Mouse (Mus musculus) midbrain, embryonic 14.5 days (tissue): ENCODE measurements at regions not wholly inside any gene's neighbourhood (a gene's known extent, or its start where the extent isn't known, plus 50 kb on each side); places are given as distances from the start of the nearest gene placed in this dataset.

ENCODE experiments used
- ATAC-seq: fragments of 200-750 bp; cut with Nextera tagmentation; 2 replicates; pipeline ENCODE4 v1.8.0; 2017; ENCODE audit warnings: moderate number of reproducible peaks, moderate library complexity; ENCODE audit not compliant: low FRiP score, low TSS enrichment
- DNase-seq: peaks from one replicate; pipeline ENCODE4 v3.0.0-alpha.2; 2015
- H3K27ac ChIP-seq: fragments of 300-500 bp; sonication (generic); replicated peaks from 2 replicates; pipeline ENCODE4 v1.5.1; 2014; ENCODE audit warnings: mild to moderate bottlenecking, low read depth, low read length, moderate library complexity
- H3K27me3 ChIP-seq: fragments of 300-500 bp; sonication (generic); 2 replicates; pipeline ENCODE4 v1.6.1; 2014; ENCODE audit warnings: low read length, control low read depth, mixed read lengths; ENCODE audit not compliant: control insufficient read depth, insufficient read depth
- H3K36me3 ChIP-seq: fragments of 300-500 bp; sonication (generic); 2 replicates; pipeline ENCODE4 v1.6.1; 2014; ENCODE audit warnings: low read length, control low read depth; ENCODE audit not compliant: control insufficient read depth, insufficient read depth
- H3K4me1 ChIP-seq: fragments of 300-500 bp; sonication (generic); 2 replicates; pipeline ENCODE4 v1.6.1; 2014; ENCODE audit warnings: mild to moderate bottlenecking, antibody characterized with exemption, low read length, control low read depth; ENCODE audit not compliant: control insufficient read depth, insufficient read depth
- H3K4me2 ChIP-seq: fragments of 300-500 bp; sonication (generic); 2 replicates; pipeline ENCODE4 v1.6.1; 2014; ENCODE audit warnings: mild to moderate bottlenecking, low read length, moderate library complexity
- H3K4me3 ChIP-seq: fragments of 300-500 bp; sonication (generic); replicated peaks from 2 replicates; pipeline ENCODE4 v1.5.1; 2014; ENCODE audit warnings: low read depth, low read length
- H3K9ac ChIP-seq: fragments of 300-500 bp; sonication (generic); replicated peaks from 2 replicates; pipeline ENCODE4 v1.6.1; 2014; ENCODE audit warnings: mild to moderate bottlenecking, low read length, moderate library complexity
- H3K9me3 ChIP-seq: fragments of 300-500 bp; sonication (generic); 2 replicates; pipeline ENCODE4 v1.6.1; 2016; ENCODE audit warnings: low read length, control low read depth, mixed read lengths; ENCODE audit not compliant: control insufficient read depth
- WGBS: fragments of 180-500 bp; shearing (Covaris S2); extraction: QIAGEN DNeasy Blood & Tissue Kit; methylation state at CpG from one replicate; pipeline ENCODE4 v1.1.7; 2014; 5-methylcytosine and 5-hydroxymethylcytosine counted together

- Histone ChIP-seq H3K27me3 (no peaks in the 10 kb centered on the region), H3K4me3 (no peak overlapping the region), H3K4me1 (no peaks in the 10 kb centered on the region), H3K27ac (no peak overlapping the region), H3K4me2 (no peak overlapping the region), H3K36me3 (no peaks in the 10 kb centered on the region), H3K9me3 (no peaks in the 10 kb centered on the region), H3K9ac (no peak overlapping the region)
- no peak for DNase-seq
- WGBS: 84% methylated on average over 4 of the region's 4 CpGs
- ATAC-seq: no peak
Measured at GRCm38 (mm10) chr4:48913301-48913700, 145.8 kb upstream of the Plppr1 start.

DNA sequence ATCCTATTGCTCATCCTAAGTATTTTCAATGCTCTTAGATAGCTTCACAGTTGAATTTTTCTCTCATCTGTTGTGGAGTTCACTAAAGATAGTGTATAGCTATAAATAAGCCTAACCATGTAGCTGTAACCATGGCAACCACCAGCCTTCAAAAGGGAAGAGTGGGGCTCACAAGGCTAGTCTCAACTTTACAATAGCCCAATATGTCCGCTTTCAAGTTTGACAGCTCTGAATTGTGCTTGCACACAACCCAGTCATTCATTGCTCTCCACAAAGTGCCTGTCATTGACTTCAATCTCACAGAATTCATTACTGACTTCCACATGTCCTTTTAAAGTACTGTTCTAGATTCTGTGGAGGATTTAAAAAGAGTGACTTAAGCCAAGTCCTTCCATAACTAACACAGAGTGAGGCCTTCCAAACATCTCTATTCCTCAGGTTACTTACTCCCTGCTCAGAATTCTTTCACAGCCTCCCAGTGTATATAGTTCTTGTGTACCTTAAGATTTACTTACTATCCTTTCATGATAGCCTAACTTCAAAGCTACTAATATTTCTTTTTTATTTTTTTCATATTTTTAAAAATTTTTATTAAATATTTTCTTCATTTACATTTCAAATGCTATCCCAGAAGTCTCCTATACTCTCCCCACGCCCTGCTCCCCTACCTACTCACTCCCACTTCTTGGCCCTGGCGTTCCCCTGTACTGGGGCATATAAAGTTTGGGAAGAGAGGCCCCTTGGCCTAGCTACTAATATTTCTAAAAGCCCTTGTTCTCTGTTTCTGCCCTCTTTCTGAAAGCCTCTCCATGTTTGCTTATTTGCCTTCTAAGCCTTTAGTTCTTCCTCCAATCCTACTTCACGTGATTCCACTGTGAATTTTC lies 134.3 kb upstream of the Plppr1 start:
- no peak overlapping the region for H3K4me2 ChIP-seq
- H3K36me3 ChIP-seq: no peaks in the 10 kb centered on the region
- no peak overlapping the region for H3K9ac ChIP-seq
- H3K4me3 ChIP-seq: no peak overlapping the region
- 42% methylated on average over 4 of the region's 4 CpGs for WGBS
- peaks cover 9% of the 10 kb centered on the region for H3K4me1 ChIP-seq
- peaks cover 13% of the 10 kb centered on the region; the same call in 1 of the 2 replicates for H3K27me3 ChIP-seq
- DNase-seq (peak; percentile 84), ATAC-seq (peak; percentile 86)
- H3K27ac ChIP-seq: no peak overlapping the region
- no peaks in the 10 kb centered on the region for H3K9me3 ChIP-seq

DNA sequence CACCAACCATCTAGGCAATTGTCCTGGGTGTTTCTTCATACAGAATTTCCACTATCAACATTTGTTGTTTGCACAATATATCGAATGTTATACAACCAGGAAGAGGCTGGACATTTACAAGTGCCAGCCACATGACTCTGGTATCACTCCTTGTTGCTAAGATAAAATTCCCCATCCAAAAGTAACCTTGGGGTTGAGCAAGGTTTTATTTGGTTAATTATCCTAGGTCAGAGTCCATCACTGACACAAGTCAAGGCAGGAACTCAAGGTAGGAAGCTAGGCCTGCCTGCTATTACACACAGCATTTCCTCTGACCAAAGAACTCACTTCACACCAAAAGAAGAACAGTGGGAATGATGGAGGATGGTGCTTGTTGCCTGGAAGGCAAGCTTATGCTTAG lies 120.7 kb upstream of the Plppr1 start:
- H3K4me1 ChIP-seq: no peaks in the 10 kb centered on the region
- H3K27me3 ChIP-seq: no peaks in the 10 kb centered on the region
- no peak overlapping the region for H3K27ac ChIP-seq
- WGBS: 88% methylated on average over 1 of the region's 1 CpGs
- no peaks in the 10 kb centered on the region for H3K36me3 ChIP-seq
- H3K9ac ChIP-seq: no peak overlapping the region
- no peaks in the 10 kb centered on the region for H3K9me3 ChIP-seq
- ATAC-seq (no peak), DNase-seq (no peak)
- H3K4me2 ChIP-seq: no peak overlapping the region
- H3K4me3 ChIP-seq: no peak overlapping the region

- H3K9ac ChIP-seq: no peak overlapping the region
- no peak overlapping the region for H3K4me2 ChIP-seq
- 80% methylated on average over 6 of the region's 6 CpGs for WGBS
- H3K4me1 ChIP-seq: no peaks in the 10 kb centered on the region
- H3K27ac ChIP-seq: no peak overlapping the region
- H3K36me3 ChIP-seq: no peaks in the 10 kb centered on the region
- no peaks in the 10 kb centered on the region for H3K27me3 ChIP-seq
- DNase-seq (no peak), ATAC-seq (no peak)
- no peak overlapping the region for H3K4me3 ChIP-seq
- H3K9me3 ChIP-seq: no peaks in the 10 kb centered on the region
Measured at GRCm38 (mm10) chr4:48938892-48939291, 120.2 kb upstream of the Plppr1 start.

GRCm38 (mm10) chr4:48945266-48945818 lies 113.7 kb upstream of the Plppr1 start:
- no peak overlapping the region for H3K27ac ChIP-seq
- no peak overlapping the region for H3K9ac ChIP-seq
- no peaks in the 10 kb centered on the region for H3K9me3 ChIP-seq
- H3K27me3 ChIP-seq: no peaks in the 10 kb centered on the region
- WGBS: 76% methylated on average over 2 of the region's 2 CpGs
- no peaks in the 10 kb centered on the region for H3K4me1 ChIP-seq
- no peaks in the 10 kb centered on the region for H3K36me3 ChIP-seq
- peak; percentile 60 for DNase-seq
- no peak overlapping the region for H3K4me2 ChIP-seq
- H3K4me3 ChIP-seq: no peak overlapping the region
- peak; percentile 69 for ATAC-seq

DNA sequence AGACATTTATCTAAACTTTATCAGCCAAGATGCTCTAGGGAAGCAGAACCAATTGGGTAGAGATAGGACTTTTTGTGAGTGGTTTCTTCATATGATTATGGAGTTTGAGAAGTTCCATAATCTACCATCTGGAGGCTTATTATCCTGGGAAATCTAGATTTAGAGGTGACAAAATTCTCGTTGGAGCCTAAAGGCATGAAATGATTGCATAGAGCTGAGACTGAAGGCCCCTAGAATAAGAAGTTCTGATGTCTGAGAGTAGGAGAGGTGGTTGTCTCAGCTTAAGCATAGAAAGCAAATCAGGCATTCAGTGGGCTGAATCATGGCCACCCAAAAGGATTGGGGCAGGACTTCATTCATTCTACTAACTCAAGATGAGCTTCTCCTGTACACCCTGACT lies 106.1 kb upstream of the Plppr1 start:
- WGBS: 61% methylated on average over 1 of the region's 1 CpGs
- Histone ChIP-seq H3K9ac (no peak overlapping the region), H3K4me2 (no peak overlapping the region), H3K36me3 (no peaks in the 10 kb centered on the region), H3K27ac (no peak overlapping the region), H3K4me3 (no peak overlapping the region), H3K4me1 (no peaks in the 10 kb centered on the region), H3K9me3 (no peaks in the 10 kb centered on the region), H3K27me3 (no peaks in the 10 kb centered on the region)
- DNase-seq (no peak), ATAC-seq (no peak)

GRCm38 (mm10) chr4:48975810-48976209 lies 83.3 kb upstream of the Plppr1 start:
- ATAC-seq: no peak
- 97% methylated on average over 4 of the region's 4 CpGs for WGBS
- no peaks in the 10 kb centered on the region for H3K4me1 ChIP-seq

GRCm38 (mm10) chr4:48992021-48992420 lies 67.1 kb upstream of the Plppr1 start:
- no peak overlapping the region for H3K4me3 ChIP-seq
- no peaks in the 10 kb centered on the region for H3K9me3 ChIP-seq
- WGBS: 88% methylated on average over 3 of the region's 3 CpGs
- no peak overlapping the region for H3K9ac ChIP-seq
- no peaks in the 10 kb centered on the region for H3K27me3 ChIP-seq
- H3K4me2 ChIP-seq: no peak overlapping the region
- H3K27ac ChIP-seq: no peak overlapping the region
- no peaks in the 10 kb centered on the region for H3K36me3 ChIP-seq
- peak; percentile 19 for DNase-seq
- no peak for ATAC-seq
- H3K4me1 ChIP-seq: no peaks in the 10 kb centered on the region

More at GRCm38 (mm10) chr4:48975810-48976209, 83.3 kb upstream of the Plppr1 start:
- Histone ChIP-seq H3K27ac (no peak overlapping the region), H3K27me3 (no peaks in the 10 kb centered on the region), H3K36me3 (no peaks in the 10 kb centered on the region), H3K4me2 (no peak overlapping the region), H3K9me3 (no peaks in the 10 kb centered on the region), H3K9ac (no peak overlapping the region), H3K4me3 (no peak overlapping the region)
- no peak for DNase-seq
